Mouse (Mus musculus): ENCODE results near the gene Fahd2a.

The Fahd2a gene

GRCm38 (mm10) chr2:127430238-127430637 lies 14.1 kb downstream of the Fahd2a start:
- DNase-seq = peak; percentile 85

GRCm38 (mm10) chr2:127424977-127425376 lies 19.4 kb downstream of the Fahd2a start, which contains the start of gene Gpat2:
Gene Gpat2 (plus strand): TSS chr2:127425199.
- no peak for DNase-seq

GRCm38 (mm10) chr2:127418266-127418970 lies 25.9 kb downstream of the Fahd2a start:
- no peak for DNase-seq

GRCm38 (mm10) chr2:127416706-127417105 lies 27.7 kb downstream of the Fahd2a start:
- no peak for DNase-seq

GRCm38 (mm10) chr2:127415806-127416205 lies 28.6 kb downstream of the Fahd2a start:
- DNase-seq = no peak

- DNase-seq = no peak
These were observed 33.2 kb downstream of the Fahd2a start for GRCm38 (mm10) chr2:127411126-127411525.

- no peak for DNase-seq
These were observed 45.6 kb downstream of the Fahd2a start for GRCm38 (mm10) chr2:127398738-127399137.

- DNase-seq = no peak
These were observed 49.7 kb downstream of the Fahd2a start for GRCm38 (mm10) chr2:127394606-127395161.

- no peak for DNase-seq
These were observed 53.0 kb downstream of the Fahd2a start for GRCm38 (mm10) chr2:127391323-127391722.

- no peak for DNase-seq
These were observed 53.5 kb downstream of the Fahd2a start for GRCm38 (mm10) chr2:127390846-127391245.

GRCm38 (mm10) chr2:127390352-127390751 lies 54.0 kb downstream of the Fahd2a start:
- no peak for DNase-seq

GRCm38 (mm10) chr2:127387521-127387920 lies 56.8 kb downstream of the Fahd2a start:
- peak; percentile 97 for DNase-seq
